Mouse (Mus musculus): ENCODE measurements at regions not wholly inside any gene's neighbourhood (a gene's known extent, or its start where the extent isn't known, plus 50 kb on each side); places are given as distances from the start of the nearest gene placed in this dataset.

- Histone ChIP-seq H3K9me3 (replicated peaks) (peaks cover 3% of the 10 kb centered on the region; the same call in 1 of the 2 replicates), H3K4me3 (no peak overlapping the region), H3K9ac (no peak overlapping the region), H3K4me2 (no peak overlapping the region), H3K27me3 (replicated peaks) (no peaks in the 10 kb centered on the region), H3K4me1 (replicated peaks) (no peaks in the 10 kb centered on the region), H3K36me3 (no peaks in the 10 kb centered on the region), H3K27ac (ENCODE audit: poor library complexity, severe bottlenecking) (no peak overlapping the region)
- no peak for ATAC-seq (ENCODE audit: insufficient number of reproducible peaks, low FRiP score)
- 79% methylated on average over 1 of the region's 1 CpGs for WGBS
These were observed 251.4 kb downstream of the Hivep2 start for GRCm38 (mm10) chr10:14217284-14217683.

- 82% methylated on average over 10 of the region's 10 CpGs for WGBS
- ATAC-seq (ENCODE audit: insufficient number of reproducible peaks, low FRiP score) = no peak
These were observed 250.5 kb downstream of the Hivep2 start for GRCm38 (mm10) chr10:14216191-14216992.

GRCm38 (mm10) chr10:14215512-14215911 is 249.6 kb downstream of the Hivep2 start:
- Histone ChIP-seq H3K36me3 (no peaks in the 10 kb centered on the region), H3K4me3 (no peak overlapping the region), H3K27ac (ENCODE audit: poor library complexity, severe bottlenecking) (no peak overlapping the region), H3K4me1 (replicated peaks) (0 out of 2 replicates have a peak, but pooled peaks cover 5% of the 10 kb centered on the region), H3K4me2 (no peak overlapping the region), H3K9me3 (replicated peaks) (peaks cover 3% of the 10 kb centered on the region; the same call in 1 of the 2 replicates), H3K27me3 (replicated peaks) (no peaks in the 10 kb centered on the region), H3K9ac (no peak overlapping the region)
- WGBS = 70% methylated on average over 4 of the region's 4 CpGs
- ATAC-seq (ENCODE audit: insufficient number of reproducible peaks, low FRiP score) = no peak

More at GRCm38 (mm10) chr10:14216191-14216992, 250.5 kb downstream of the Hivep2 start:
- H3K9me3 ChIP-seq (replicated peaks) = peaks cover 3% of the 10 kb centered on the region; the same call in 1 of the 2 replicates
- H3K4me2 ChIP-seq = no peak overlapping the region
- no peaks in the 10 kb centered on the region for H3K27me3 ChIP-seq (replicated peaks)
- H3K9ac ChIP-seq = no peak overlapping the region
- H3K4me1 ChIP-seq (replicated peaks) = 0 out of 2 replicates have a peak, but pooled peaks cover 5% of the 10 kb centered on the region
- H3K4me3 ChIP-seq = no peak overlapping the region
- H3K36me3 ChIP-seq = no peaks in the 10 kb centered on the region
- no peak overlapping the region for H3K27ac ChIP-seq (ENCODE audit: poor library complexity, severe bottlenecking)

- no peak overlapping the region for H3K4me3 ChIP-seq
- H3K36me3 ChIP-seq = no peaks in the 10 kb centered on the region
- H3K9ac ChIP-seq = no peak overlapping the region
- H3K9me3 ChIP-seq (replicated peaks) = peaks cover 3% of the 10 kb centered on the region; the same call in 1 of the 2 replicates
- no peaks in the 10 kb centered on the region for H3K27me3 ChIP-seq (replicated peaks)
- 75% methylated on average over 5 of the region's 5 CpGs for whole genome bisulfite sequencing
- H3K4me1 ChIP-seq (replicated peaks) = 0 out of 2 replicates have a peak, but pooled peaks cover 5% of the 10 kb centered on the region
- H3K4me2 ChIP-seq = no peak overlapping the region
- no peak for ATAC-seq (ENCODE audit: insufficient number of reproducible peaks, low FRiP score)
- H3K27ac ChIP-seq (ENCODE audit: poor library complexity, severe bottlenecking) = no peak overlapping the region
These were observed 247.7 kb downstream of the Hivep2 start for GRCm38 (mm10) chr10:14213536-14213935.

- no peaks in the 10 kb centered on the region for H3K9me3 ChIP-seq (replicated peaks)
- no peak overlapping the region for H3K27ac ChIP-seq (ENCODE audit: poor library complexity, severe bottlenecking)
- H3K36me3 ChIP-seq = no peaks in the 10 kb centered on the region
- H3K4me1 ChIP-seq (replicated peaks) = 0 out of 2 replicates have a peak, but pooled peaks cover 5% of the 10 kb centered on the region
- ATAC-seq (ENCODE audit: insufficient number of reproducible peaks, low FRiP score) = peak; percentile 42; the same call in 1 of the 2 replicates
- WGBS = 28% methylated on average over 6 of the region's 6 CpGs
- no peaks in the 10 kb centered on the region for H3K27me3 ChIP-seq (replicated peaks)
- no peak overlapping the region for H3K9ac ChIP-seq
- H3K4me3 ChIP-seq = no peak overlapping the region
- no peak overlapping the region for H3K4me2 ChIP-seq
These were observed 246.1 kb downstream of the Hivep2 start for GRCm38 (mm10) chr10:14211926-14212325.

- Histone ChIP-seq H3K4me3 (no peak overlapping the region), H3K36me3 (no peaks in the 10 kb centered on the region), H3K9ac (no peak overlapping the region), H3K27ac (ENCODE audit: poor library complexity, severe bottlenecking) (no peak overlapping the region), H3K4me2 (no peak overlapping the region), H3K27me3 (replicated peaks) (no peaks in the 10 kb centered on the region), H3K4me1 (replicated peaks) (0 out of 2 replicates have a peak, but pooled peaks cover 5% of the 10 kb centered on the region), H3K9me3 (replicated peaks) (no peaks in the 10 kb centered on the region)
- no peak for ATAC-seq (ENCODE audit: insufficient number of reproducible peaks, low FRiP score)
- 83% methylated on average over 6 of the region's 6 CpGs for WGBS
These were observed 245.6 kb downstream of the Hivep2 start for GRCm38 (mm10) chr10:14211481-14211880.

- H3K4me1 ChIP-seq (replicated peaks) = 0 out of 2 replicates have a peak, but pooled peaks cover 5% of the 10 kb centered on the region
- 82% methylated on average over 8 of the region's 8 CpGs for WGBS
- no peaks in the 10 kb centered on the region for H3K27me3 ChIP-seq (replicated peaks)
- no peak overlapping the region for H3K4me2 ChIP-seq
- H3K9me3 ChIP-seq (replicated peaks) = no peaks in the 10 kb centered on the region
- ATAC-seq (ENCODE audit: insufficient number of reproducible peaks, low FRiP score) = no peak
- H3K36me3 ChIP-seq = no peaks in the 10 kb centered on the region
- H3K27ac ChIP-seq (ENCODE audit: poor library complexity, severe bottlenecking) = no peak overlapping the region
- no peak overlapping the region for H3K9ac ChIP-seq
- no peak overlapping the region for H3K4me3 ChIP-seq
These were observed 244.6 kb downstream of the Hivep2 start for GRCm38 (mm10) chr10:14210445-14210844.

GRCm38 (mm10) chr10:14210045-14210444 is 244.2 kb downstream of the Hivep2 start:
- no peaks in the 10 kb centered on the region for H3K36me3 ChIP-seq

GRCm38 (mm10) chr10:14208206-14208605 is 242.3 kb downstream of the Hivep2 start:
- ATAC-seq (ENCODE audit: insufficient number of reproducible peaks, low FRiP score) = no peak
- Histone ChIP-seq H3K9ac (no peak overlapping the region), H3K27me3 (replicated peaks) (no peaks in the 10 kb centered on the region), H3K9me3 (replicated peaks) (no peaks in the 10 kb centered on the region), H3K4me2 (no peak overlapping the region), H3K36me3 (no peaks in the 10 kb centered on the region), H3K4me1 (replicated peaks) (0 out of 2 replicates have a peak, but pooled peaks cover 5% of the 10 kb centered on the region), H3K27ac (ENCODE audit: poor library complexity, severe bottlenecking) (no peak overlapping the region), H3K4me3 (no peak overlapping the region)
- 61% methylated on average over 6 of the region's 6 CpGs for WGBS

More at GRCm38 (mm10) chr10:14210045-14210444, 244.2 kb downstream of the Hivep2 start:
- Histone ChIP-seq H3K4me3 (no peak overlapping the region), H3K4me1 (replicated peaks) (0 out of 2 replicates have a peak, but pooled peaks cover 5% of the 10 kb centered on the region), H3K9ac (no peak overlapping the region), H3K9me3 (replicated peaks) (no peaks in the 10 kb centered on the region), H3K4me2 (no peak overlapping the region), H3K27me3 (replicated peaks) (no peaks in the 10 kb centered on the region), H3K27ac (ENCODE audit: poor library complexity, severe bottlenecking) (no peak overlapping the region)
- 83% methylated on average over 6 of the region's 6 CpGs for WGBS
- ATAC-seq (ENCODE audit: insufficient number of reproducible peaks, low FRiP score) = no peak

- H3K9me3 ChIP-seq (replicated peaks) = no peaks in the 10 kb centered on the region
- no peak overlapping the region for H3K9ac ChIP-seq
- 0 out of 2 replicates have a peak, but pooled peaks cover 5% of the 10 kb centered on the region for H3K4me1 ChIP-seq (replicated peaks)
- no peaks in the 10 kb centered on the region for H3K27me3 ChIP-seq (replicated peaks)
- H3K36me3 ChIP-seq = no peaks in the 10 kb centered on the region
- no peak overlapping the region for H3K27ac ChIP-seq (ENCODE audit: poor library complexity, severe bottlenecking)
- H3K4me3 ChIP-seq = no peak overlapping the region
- no peak for ATAC-seq (ENCODE audit: insufficient number of reproducible peaks, low FRiP score)
- H3K4me2 ChIP-seq = no peak overlapping the region
- 50% methylated on average over 5 of the region's 5 CpGs for WGBS
These were observed 241.7 kb downstream of the Hivep2 start for GRCm38 (mm10) chr10:14207616-14208015.

- Histone ChIP-seq H3K36me3 (no peaks in the 10 kb centered on the region), H3K9ac (no peak overlapping the region), H3K27me3 (replicated peaks) (no peaks in the 10 kb centered on the region), H3K9me3 (replicated peaks) (no peaks in the 10 kb centered on the region), H3K27ac (ENCODE audit: poor library complexity, severe bottlenecking) (no peak overlapping the region), H3K4me2 (no peak overlapping the region), H3K4me1 (replicated peaks) (0 out of 2 replicates have a peak, but pooled peaks cover 4% of the 10 kb centered on the region), H3K4me3 (no peak overlapping the region)
- no peak for ATAC-seq (ENCODE audit: insufficient number of reproducible peaks, low FRiP score)
- WGBS = 75% methylated on average over 5 of the region's 5 CpGs
These were observed 241.2 kb downstream of the Hivep2 start for GRCm38 (mm10) chr10:14207051-14207570.
